Mouse (Mus musculus) small intestine, adult 2 months (tissue): ENCODE results near the gene Nmd3. TPM values are rescaled to one million over a fixed set of nuclear protein-coding genes. Genes with fewer than 3 reads are reported as not detected.

Experiments used
- H3K27ac ChIP-seq: fragments of 200-500 bp; 2 replicates; pipeline ENCODE4 v1.5.1; 2012; ENCODE audit warnings: low read depth, low read length, control low read depth, inconsistent platforms; ENCODE audit not compliant: insufficient read depth
- H3K27me3 ChIP-seq: fragments of 200-500 bp; 2 replicates; pipeline ENCODE4 v1.6.1; 2012; ENCODE audit warnings: mild to moderate bottlenecking, moderate library complexity, low read length, inconsistent platforms; ENCODE audit not compliant: control insufficient read depth, insufficient read depth
- H3K36me3 ChIP-seq: fragments of 200-500 bp; 2 replicates; pipeline ENCODE4 v1.6.1; 2012; ENCODE audit warnings: mild to moderate bottlenecking, low read length, control low read depth, inconsistent platforms; ENCODE audit not compliant: control insufficient read depth, insufficient read depth
- H3K4me1 ChIP-seq: fragments of 200-500 bp; 2 replicates; pipeline ENCODE4 v1.6.1; 2012; ENCODE audit warnings: low read length, inconsistent platforms, mixed read lengths; ENCODE audit not compliant: control insufficient read depth, insufficient read depth, insufficient read length
- H3K4me3 ChIP-seq: fragments of 200-500 bp; 2 replicates; pipeline ENCODE4 v1.5.1; 2012; ENCODE audit warnings: low read depth, mild to moderate bottlenecking, control low read depth, inconsistent platforms, low read length, moderate library complexity
- CTCF ChIP-seq: fragments of 200-500 bp; IDR thresholded peaks from 2 replicates; pipeline ENCODE4 v1.5.1; 2012; ENCODE audit warnings: low read depth, mild to moderate bottlenecking, control low read depth, inconsistent platforms, low read length, moderate library complexity, mixed read lengths; ENCODE audit not compliant: insufficient replicate concordance, insufficient read length; ENCODE audit errors: extremely low read depth
- POLR2A ChIP-seq: fragments of 200-500 bp; IDR thresholded peaks from 2 replicates; pipeline ENCODE4 v1.6.1; 2012; ENCODE audit warnings: low read depth, mild to moderate bottlenecking, control low read depth, inconsistent platforms, low read length, moderate library complexity
- WGBS: fragments of 180-500 bp; shearing (Covaris S2); methylation state at CpG from one replicate; pipeline ENCODE4 v1.1.7; 2018; 5-methylcytosine and 5-hydroxymethylcytosine counted together
- polyA plus RNA-seq: library from polyadenylated mRNA; depleted of rRNA; stranded (reverse); fragments of >200 nt; gene quantifications from 2 replicates; pipeline ENCODE4 v1.2.3, GENCODE M21; 2012

Gene Nmd3
- polyA plus RNA-seq, 1 experiment, result 17.7 TPM

- H3K27ac ChIP-seq, result no peak overlapping the region
- no peak for TF ChIP-seq CTCF
- no peak for TF ChIP-seq POLR2A
- 88% methylated on average over 21 of the region's 21 CpGs for WGBS
Observed at GRCm38 (mm10) chr3:69763630-69764565, 42.1 kb downstream of the Nmd3 start.

GRCm38 (mm10) chr3:69765206-69765605, 43.4 kb downstream of the Nmd3 start:
- Histone ChIP-seq H3K4me3 (no peak overlapping the region), H3K27me3 (no peaks in the 10 kb centered on the region), H3K4me1 (no peaks in the 10 kb centered on the region), H3K36me3 (peaks cover 7% of the 10 kb centered on the region), H3K27ac (no peak overlapping the region)
- no peak for TF ChIP-seq POLR2A
- TF ChIP-seq CTCF, result no peak
- WGBS, result 95% methylated on average over 11 of the region's 11 CpGs

More at GRCm38 (mm10) chr3:69763630-69764565, 42.1 kb downstream of the Nmd3 start:
- no peak overlapping the region for H3K4me3 ChIP-seq
- H3K27me3 ChIP-seq, result no peaks in the 10 kb centered on the region
- peaks cover 10% of the 10 kb centered on the region for H3K36me3 ChIP-seq
- H3K4me1 ChIP-seq, result no peaks in the 10 kb centered on the region

- H3K36me3 ChIP-seq, result peaks cover 6% of the 10 kb centered on the region
- H3K27me3 ChIP-seq, result no peaks in the 10 kb centered on the region
- no peak overlapping the region for H3K27ac ChIP-seq
- TF ChIP-seq CTCF, result no peak
- no peak for TF ChIP-seq POLR2A
- H3K4me3 ChIP-seq, result no peak overlapping the region
- no peaks in the 10 kb centered on the region for H3K4me1 ChIP-seq
- 85% methylated on average over 4 of the region's 4 CpGs for WGBS
Observed at GRCm38 (mm10) chr3:69769150-69769549, 47.4 kb downstream of the Nmd3 start.

GRCm38 (mm10) chr3:69773356-69773755, 51.6 kb downstream of the Nmd3 start:
- Histone ChIP-seq H3K36me3 (no peaks in the 10 kb centered on the region), H3K4me1 (no peaks in the 10 kb centered on the region), H3K4me3 (no peak overlapping the region), H3K27me3 (no peaks in the 10 kb centered on the region), H3K27ac (no peak overlapping the region)
- WGBS, result 68% methylated on average over 4 of the region's 4 CpGs
- no peak for TF ChIP-seq CTCF

- TF ChIP-seq POLR2A (no peak), CTCF (no peak)
- WGBS, result 60% methylated on average over 4 of the region's 4 CpGs
- Histone ChIP-seq H3K36me3 (no peaks in the 10 kb centered on the region), H3K4me1 (no peaks in the 10 kb centered on the region), H3K27me3 (no peaks in the 10 kb centered on the region), H3K27ac (no peak overlapping the region), H3K4me3 (no peak overlapping the region)
Observed at GRCm38 (mm10) chr3:69779246-69779796, 57.5 kb downstream of the Nmd3 start.

- Histone ChIP-seq H3K4me1 (no peaks in the 10 kb centered on the region), H3K4me3 (no peak overlapping the region), H3K27me3 (no peaks in the 10 kb centered on the region), H3K36me3 (no peaks in the 10 kb centered on the region), H3K27ac (no peak overlapping the region)
- 50% methylated on average over 3 of the region's 3 CpGs for WGBS
- TF ChIP-seq CTCF, result no peak
- no peak for TF ChIP-seq POLR2A
Observed at GRCm38 (mm10) chr3:69792823-69793417, 71.1 kb downstream of the Nmd3 start.

- no peaks in the 10 kb centered on the region for H3K27me3 ChIP-seq
- TF ChIP-seq POLR2A (no peak), CTCF (no peak)
- H3K36me3 ChIP-seq, result no peaks in the 10 kb centered on the region
- H3K27ac ChIP-seq, result no peak overlapping the region
- H3K4me3 ChIP-seq, result no peak overlapping the region
- H3K4me1 ChIP-seq, result no peaks in the 10 kb centered on the region
- WGBS, result 79% methylated on average over 4 of the region's 4 CpGs
Observed at GRCm38 (mm10) chr3:69797533-69797932, 75.7 kb downstream of the Nmd3 start.
